Mouse (Mus musculus) left cerebral cortex, adult 8-10 months (tissue): ENCODE data around the gene Fndc3b. TPM values are rescaled to one million over a fixed set of nuclear protein-coding genes. Genes with fewer than 3 reads are reported as not detected.
"Not testable (repeated sequence)": the region's sequence is repeated elsewhere in the genome, so short reads cannot be mapped to it uniquely, and the experiment has no call there.

Experiments
- DNase-seq, 2 experiments: peaks; one replicate each; pipeline ENCODE4 v3.0.0; 2022; ENCODE audit warnings: low spot score in 2 of 2
- total RNA-seq, 4 experiments: library from RNA; stranded (reverse); gene quantifications; 2 replicates each; pipeline ENCODE4 v1.2.4; 2022

Gene Fndc3b
- total RNA-seq, 4 experiments from 2014 or later = 16.6 to 27.2 (median 26.0) TPM

- DNase-seq = no peak
Observed at GRCm38 (mm10) chr3:27518935-27519334, 192.2 kb downstream of the Fndc3b start.

GRCm38 (mm10) chr3:27516536-27516935 lies 194.6 kb downstream of the Fndc3b start:
- no peak for DNase-seq

- peak in 1 of 2 experiments; percentile 18 for DNase-seq
Observed at GRCm38 (mm10) chr3:27511765-27512164, 199.3 kb downstream of the Fndc3b start.

- no peak for DNase-seq
Observed at GRCm38 (mm10) chr3:27506886-27507285, 204.2 kb downstream of the Fndc3b start.

GRCm38 (mm10) chr3:27505582-27505981 lies 205.5 kb downstream of the Fndc3b start:
- no peak for DNase-seq

- peak in 1 of 2 experiments; percentile 44 for DNase-seq
Observed at GRCm38 (mm10) chr3:27503279-27504038, 207.6 kb downstream of the Fndc3b start.

- DNase-seq = no peak
Observed at GRCm38 (mm10) chr3:27495296-27496073, 215.6 kb downstream of the Fndc3b start.

- DNase-seq = no peak
Observed at GRCm38 (mm10) chr3:27494698-27495097, 216.4 kb downstream of the Fndc3b start.

- DNase-seq = no peak
Observed at GRCm38 (mm10) chr3:27494066-27494465, 217.0 kb downstream of the Fndc3b start.

GRCm38 (mm10) chr3:27491821-27492220 lies 219.3 kb downstream of the Fndc3b start:
- no peak for DNase-seq

GRCm38 (mm10) chr3:27491367-27491766 lies 219.7 kb downstream of the Fndc3b start:
- DNase-seq = no peak

- no peak for DNase-seq
Observed at GRCm38 (mm10) chr3:27490891-27491290, 220.2 kb downstream of the Fndc3b start.

- no peak for DNase-seq
Observed at GRCm38 (mm10) chr3:27489550-27489949, 221.6 kb downstream of the Fndc3b start.

- DNase-seq = no peak
Observed at GRCm38 (mm10) chr3:27485141-27485540, 226.0 kb downstream of the Fndc3b start.

- DNase-seq = no peak
Observed at GRCm38 (mm10) chr3:27484698-27485097, 226.4 kb downstream of the Fndc3b start.

- DNase-seq = no peak
Observed at GRCm38 (mm10) chr3:27483762-27484161, 227.3 kb downstream of the Fndc3b start.

- no peak for DNase-seq
Observed at GRCm38 (mm10) chr3:27483321-27483720, 227.8 kb downstream of the Fndc3b start.

GRCm38 (mm10) chr3:27481738-27482137 lies 229.4 kb downstream of the Fndc3b start:
- no peak for DNase-seq

GRCm38 (mm10) chr3:27479378-27479777 lies 231.7 kb downstream of the Fndc3b start:
- no peak for DNase-seq

- peak in 1 of 2 experiments; percentile 38 for DNase-seq
Observed at GRCm38 (mm10) chr3:27478563-27479156, 232.4 kb downstream of the Fndc3b start.

- not testable (repeated sequence) for DNase-seq
Observed at GRCm38 (mm10) chr3:27477749-27478148, 233.4 kb downstream of the Fndc3b start.

GRCm38 (mm10) chr3:27475899-27476298 lies 235.2 kb downstream of the Fndc3b start:
- DNase-seq = no peak
